Mouse (Mus musculus) E14TG2a.4 (cell line): ENCODE results near the gene Lefty2.

Source experiments
- H3K27me3 ChIP-seq: 2 replicates; pipeline ENCODE4 v1.6.1; 2014; ENCODE audit warnings: low read length, control low read depth; ENCODE audit not compliant: insufficient read depth
- H3K36me3 ChIP-seq: 2 replicates; pipeline ENCODE4 v1.6.1; 2014; ENCODE audit warnings: low read length, control low read depth; ENCODE audit not compliant: insufficient read depth
- H3K4me1 ChIP-seq: replicated peaks from 2 replicates; pipeline ENCODE4 v1.6.1; 2014; ENCODE audit warnings: low read depth, low read length, control low read depth
- H3K4me3 ChIP-seq: replicated peaks from 2 replicates; pipeline ENCODE4 v1.5.1; 2014; ENCODE audit warnings: mild to moderate bottlenecking, low read length
- H3K9me3 ChIP-seq: 2 replicates; pipeline ENCODE4 v1.6.1; 2014; ENCODE audit warnings: low read length, control low read depth
- CTCF ChIP-seq: conservative IDR thresholded peaks from 2 replicates; pipeline ENCODE4 v1.5.1; 2014; ENCODE audit warnings: low read length
- NANOG ChIP-seq: IDR thresholded peaks from 2 replicates; pipeline ENCODE4 v1.6.1; 2014; ENCODE audit warnings: borderline replicate concordance, low read length, mixed read lengths
- POU5F1 ChIP-seq: IDR thresholded peaks from 2 replicates; pipeline ENCODE4 v1.6.1; 2014; ENCODE audit warnings: low read length, borderline replicate concordance

Lefty2 gene

GRCm38 (mm10) chr1:180892808-180893207 lies at the start of gene Lefty2:
TSS of gene Lefty2 (plus strand) at chr1:180893108.
- TF ChIP-seq NANOG: no peak

GRCm38 (mm10) chr1:180848114-180848510 lies 44.8 kb upstream of the Lefty2 start:
- H3K9me3 ChIP-seq: no peaks in the 10 kb centered on the region
- TF ChIP-seq NANOG (no peak), POU5F1 (no peak), CTCF (no peak)
- peaks cover 10% of the 10 kb centered on the region for H3K36me3 ChIP-seq
- peaks cover 54% of the 10 kb centered on the region for H3K4me1 ChIP-seq
- H3K4me3 ChIP-seq: peak overlapping the region; percentile 61
- no peaks in the 10 kb centered on the region for H3K27me3 ChIP-seq

More at GRCm38 (mm10) chr1:180892808-180893207, at the start of gene Lefty2:
- Histone ChIP-seq H3K27me3 (no peaks in the 10 kb centered on the region; the same call in 1 of the 2 replicates), H3K9me3 (no peaks in the 10 kb centered on the region), H3K4me3 (peak within 1 kb of the TSS; percentile 81), H3K36me3 (peaks cover 39% of the 10 kb centered on the region), H3K4me1 (peaks cover 74% of the 10 kb centered on the region)

- H3K27me3 ChIP-seq: no peaks in the 10 kb centered on the region
- H3K4me1 ChIP-seq: peaks cover 55% of the 10 kb centered on the region
- H3K4me3 ChIP-seq: peak overlapping the region; percentile 61
- no peak for TF ChIP-seq POU5F1
- H3K36me3 ChIP-seq: peaks cover 16% of the 10 kb centered on the region
- H3K9me3 ChIP-seq: no peaks in the 10 kb centered on the region
Observed at GRCm38 (mm10) chr1:180848511-180849241, 44.2 kb upstream of the Lefty2 start.

GRCm38 (mm10) chr1:180849701-180850301 lies 43.1 kb upstream of the Lefty2 start:
- TF ChIP-seq POU5F1: no peak
- no peak for TF ChIP-seq CTCF
- no peak for TF ChIP-seq NANOG
- no peaks in the 10 kb centered on the region for H3K27me3 ChIP-seq
- peak overlapping the region; percentile 81 for H3K4me3 ChIP-seq
- peaks cover 23% of the 10 kb centered on the region for H3K36me3 ChIP-seq
- H3K9me3 ChIP-seq: no peaks in the 10 kb centered on the region
- H3K4me1 ChIP-seq: peaks cover 51% of the 10 kb centered on the region

- no peaks in the 10 kb centered on the region for H3K27me3 ChIP-seq
- peak within 1 kb of the TSS; percentile 99 for H3K4me3 ChIP-seq
- no peak for TF ChIP-seq CTCF
- TF ChIP-seq NANOG: no peak
- TF ChIP-seq POU5F1: no peak
- H3K9me3 ChIP-seq: no peaks in the 10 kb centered on the region
- H3K4me1 ChIP-seq: peaks cover 59% of the 10 kb centered on the region
- H3K36me3 ChIP-seq: peaks cover 31% of the 10 kb centered on the region
Observed at GRCm38 (mm10) chr1:180850316-180851270, 42.3 kb upstream of the Lefty2 start, which contains the start of gene Sde2. TSS of gene Sde2 (plus strand) at chr1:180851127.

GRCm38 (mm10) chr1:180858763-180859162 lies 34.1 kb upstream of the Lefty2 start:
- TF ChIP-seq CTCF: no peak
- no peak for TF ChIP-seq POU5F1
- no peak for TF ChIP-seq NANOG
- Histone ChIP-seq H3K36me3 (peaks cover 94% of the 10 kb centered on the region), H3K27me3 (no peaks in the 10 kb centered on the region), H3K4me3 (no peak overlapping the region), H3K4me1 (peaks cover 41% of the 10 kb centered on the region), H3K9me3 (no peaks in the 10 kb centered on the region)

- Histone ChIP-seq H3K36me3 (peaks cover 97% of the 10 kb centered on the region), H3K4me1 (peaks cover 45% of the 10 kb centered on the region), H3K9me3 (no peaks in the 10 kb centered on the region), H3K4me3 (no peak overlapping the region), H3K27me3 (no peaks in the 10 kb centered on the region)
- TF ChIP-seq CTCF (no peak), POU5F1 (no peak), NANOG (no peak)
Observed at GRCm38 (mm10) chr1:180860030-180860429, 32.9 kb upstream of the Lefty2 start.

- TF ChIP-seq NANOG (no peak), CTCF (peak; percentile 91), POU5F1 (no peak)
- no peak overlapping the region for H3K4me3 ChIP-seq
- H3K36me3 ChIP-seq: peaks cover 97% of the 10 kb centered on the region
- no peaks in the 10 kb centered on the region for H3K27me3 ChIP-seq
- H3K9me3 ChIP-seq: no peaks in the 10 kb centered on the region
- peaks cover 52% of the 10 kb centered on the region for H3K4me1 ChIP-seq
Observed at GRCm38 (mm10) chr1:180863606-180864005, 29.3 kb upstream of the Lefty2 start.
